Mouse (Mus musculus): ENCODE measurements around the gene Ascc2.

The Ascc2 gene

DNA sequence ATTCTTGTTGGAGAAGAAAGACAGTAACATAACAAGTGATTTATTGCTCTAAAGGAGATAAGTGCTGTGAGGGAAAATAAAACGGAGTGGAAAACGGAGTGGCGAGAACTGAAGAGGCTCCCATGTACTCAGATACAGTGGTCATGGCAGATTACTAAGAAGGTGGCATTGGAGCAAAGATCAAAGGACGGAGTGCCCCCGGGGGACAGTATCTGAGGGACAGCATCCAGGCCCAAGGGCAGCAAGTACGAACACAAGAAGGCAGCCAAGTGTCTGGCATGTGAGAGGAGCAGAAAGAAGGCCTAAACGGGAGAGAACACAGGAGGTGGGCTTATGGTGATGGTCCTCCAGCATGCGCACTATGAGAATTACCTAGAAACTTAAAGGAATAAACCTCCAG is 84.2 kb downstream of the Ascc2 start:
- no peak for DNase-seq

DNA sequence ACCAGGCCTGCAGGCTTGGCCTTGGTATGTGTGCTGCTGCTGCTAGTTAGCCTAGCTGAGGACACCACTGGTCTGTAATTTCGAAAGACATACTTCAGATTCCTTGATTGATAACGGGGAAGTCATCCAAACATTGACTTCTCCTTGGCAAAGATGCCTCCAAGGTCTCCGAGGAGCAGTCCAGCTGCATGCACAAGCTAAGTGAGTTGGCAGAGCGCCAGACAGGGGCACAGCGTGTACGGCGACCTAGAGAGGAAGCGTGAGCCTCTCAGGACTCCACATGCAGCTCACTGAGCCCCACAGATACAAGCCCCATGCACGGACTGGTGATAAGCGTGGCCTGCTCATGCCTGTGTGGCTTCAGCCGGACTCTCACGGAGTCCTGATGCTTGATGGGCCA is 92.1 kb downstream of the Ascc2 start:
- no peak for DNase-seq

DNA sequence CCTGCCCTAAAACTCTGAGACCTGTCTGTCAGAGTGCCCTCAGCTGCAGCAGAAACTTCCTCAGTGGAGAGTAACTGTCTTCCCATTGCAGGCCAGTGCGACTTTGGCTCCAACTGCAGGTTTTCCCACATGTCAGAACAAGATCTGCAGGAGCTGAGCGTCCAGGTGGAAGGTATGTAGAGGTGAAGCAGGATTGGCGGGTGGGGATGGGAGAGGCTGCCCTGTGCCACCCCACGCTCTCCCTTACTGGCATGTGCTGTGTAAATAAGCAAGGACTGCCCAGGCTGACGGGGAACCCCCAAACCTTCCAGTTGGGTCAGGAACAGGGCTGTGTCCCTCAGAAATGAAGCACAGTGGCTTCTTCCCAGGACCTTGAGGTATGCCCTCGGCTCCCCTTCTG is 92.5 kb downstream of the Ascc2 start:
- no peak for DNase-seq

GRCm38 (mm10) chr11:4730913-4731312 is 93.4 kb downstream of the Ascc2 start:
- DNase-seq, result no peak

DNA sequence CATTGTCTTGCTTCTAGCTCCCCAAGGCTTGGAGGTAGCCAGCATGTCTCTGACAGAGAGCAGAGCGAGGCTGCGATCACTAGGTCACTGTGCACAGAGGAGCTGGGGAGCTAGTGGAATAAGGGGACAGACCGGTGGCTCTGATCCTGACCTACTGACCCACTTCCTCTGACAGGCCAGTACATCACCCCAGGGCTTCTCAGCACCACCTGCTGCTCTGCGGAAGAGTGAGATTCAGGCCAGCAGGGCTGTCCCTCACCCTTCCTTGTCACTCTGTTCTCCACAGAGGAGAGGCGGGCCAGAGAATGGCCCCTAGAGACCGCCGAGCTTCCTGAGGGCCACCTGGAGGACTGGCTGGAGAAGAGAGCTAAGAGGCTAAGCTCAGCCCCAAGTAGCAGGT is 94.2 kb downstream of the Ascc2 start:
- no peak for DNase-seq

DNA sequence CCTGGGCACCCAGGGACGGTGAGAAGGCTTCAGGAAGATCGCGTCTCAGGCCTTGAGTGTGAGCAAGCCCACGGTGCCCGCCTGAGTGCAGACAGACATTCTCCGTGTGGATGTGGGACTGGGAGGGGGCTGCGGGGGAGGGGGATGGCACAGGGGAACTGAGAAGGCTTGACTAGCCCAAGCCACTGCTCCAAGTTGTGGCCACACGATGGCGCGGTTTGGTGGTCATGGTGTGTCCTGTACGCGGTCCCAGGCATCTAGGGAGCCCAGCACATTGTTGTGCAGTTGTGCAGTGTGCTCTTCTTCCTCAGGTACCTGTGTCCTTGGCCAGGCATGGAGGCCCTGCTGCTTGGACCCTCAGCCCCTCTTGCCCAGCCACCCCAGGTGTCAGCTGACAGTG is 96.6 kb downstream of the Ascc2 start:
- DNase-seq, result no peak

Measured in kidney, adult 8-10 months (tissue).